Mouse (Mus musculus) liver, adult 2 months (tissue): ENCODE measurements at regions not wholly inside any gene's neighbourhood (a gene's known extent, or its start where the extent isn't known, plus 50 kb on each side); places are given as distances from the start of the nearest gene placed in this dataset.

Source experiments
- DNase-seq: peaks from one replicate; pipeline ENCODE4 v3.0.0-alpha.2; 2011; ENCODE audit warnings: low read depth, low spot score; ENCODE audit errors: extremely low read depth
- H3K27ac ChIP-seq: fragments of 200-500 bp; replicated peaks from 2 replicates; pipeline ENCODE4 v1.5.1; 2012; ENCODE audit warnings: low read depth, mild to moderate bottlenecking, control low read depth, inconsistent platforms, low read length; ENCODE audit not compliant: insufficient read depth
- H3K27me3 ChIP-seq: fragments of 200-500 bp; 2 replicates; pipeline ENCODE4 v1.6.1; 2012; ENCODE audit warnings: mild to moderate bottlenecking, moderate library complexity, low read length, inconsistent platforms; ENCODE audit not compliant: control insufficient read depth, insufficient read depth
- H3K36me3 ChIP-seq: fragments of 200-500 bp; 2 replicates; pipeline ENCODE4 v1.6.1; 2012; ENCODE audit warnings: low read length, inconsistent platforms; ENCODE audit not compliant: control insufficient read depth, insufficient read depth
- H3K4me1 ChIP-seq: fragments of 200-500 bp; 2 replicates; pipeline ENCODE4 v1.6.1; 2011; ENCODE audit warnings: low read length; ENCODE audit not compliant: control insufficient read depth, insufficient read depth
- H3K4me3 ChIP-seq: fragments of 200-500 bp; 2 replicates; pipeline ENCODE4 v1.5.1; 2011; ENCODE audit warnings: low read depth, mild to moderate bottlenecking, control low read depth, low read length, moderate library complexity; ENCODE audit not compliant: insufficient read depth
- H3K79me2 ChIP-seq: fragments of 200-500 bp; 2 replicates; pipeline ENCODE4 v1.6.1; 2012; ENCODE audit warnings: inconsistent platforms, mild to moderate bottlenecking, low read length, moderate library complexity; ENCODE audit not compliant: control insufficient read depth, insufficient read depth
- H3K9ac ChIP-seq: fragments of 200-500 bp; 2 replicates; pipeline ENCODE4 v1.6.1; 2012; ENCODE audit warnings: low read depth, mild to moderate bottlenecking, control low read depth, inconsistent platforms, low read length
- CTCF ChIP-seq: fragments of 200-500 bp; IDR thresholded peaks from 2 replicates; pipeline ENCODE4 v1.5.1; 2011; ENCODE audit warnings: low read depth, low read length, control low read depth
- POLR2A ChIP-seq: fragments of 200-500 bp; IDR thresholded peaks from 2 replicates; pipeline ENCODE4 v1.6.1; 2011; ENCODE audit warnings: low read length, control low read depth; ENCODE audit not compliant: insufficient read depth; ENCODE audit errors: extremely low read depth
- WGBS: fragments of 180-500 bp; shearing (Covaris S2); methylation state at CpG from one replicate; pipeline ENCODE4 v1.1.7; 2018; 5-methylcytosine and 5-hydroxymethylcytosine counted together

- TF ChIP-seq CTCF, result no peak
- TF ChIP-seq POLR2A, result no peak
- Histone ChIP-seq H3K79me2 (no peaks in the 10 kb centered on the region), H3K4me3 (no peak overlapping the region), H3K27ac (no peak overlapping the region), H3K4me1 (no peaks in the 10 kb centered on the region), H3K27me3 (no peaks in the 10 kb centered on the region), H3K36me3 (no peaks in the 10 kb centered on the region), H3K9ac (no peak overlapping the region)
- DNase-seq, result no peak
- 97% methylated on average over 4 of the region's 4 CpGs for WGBS
Measured at GRCm38 (mm10) chr10:37404933-37405332, 266.2 kb upstream of the Marcks start.

DNA sequence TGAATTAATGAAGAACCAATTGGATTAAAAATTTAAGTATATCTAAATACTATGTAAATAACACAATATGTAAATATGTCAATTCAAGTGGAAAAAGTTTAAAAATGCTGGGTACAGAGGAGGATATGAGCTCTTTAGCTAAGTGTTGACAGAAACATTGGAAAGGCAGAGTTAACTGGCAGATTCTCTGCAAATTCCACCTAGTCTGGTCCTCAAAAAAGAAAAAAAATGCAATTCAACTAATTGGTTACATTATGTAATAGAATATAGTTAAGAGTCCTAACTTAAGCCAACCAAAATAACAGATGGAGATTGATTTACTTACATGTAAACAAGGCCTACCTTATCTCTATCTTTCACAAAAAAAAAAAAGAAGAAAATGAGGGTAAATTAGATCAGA is 265.7 kb upstream of the Marcks start:
- H3K9ac ChIP-seq, result no peak overlapping the region
- TF ChIP-seq POLR2A (no peak), CTCF (no peak)
- DNase-seq, result no peak
- no peaks in the 10 kb centered on the region for H3K36me3 ChIP-seq
- no peaks in the 10 kb centered on the region for H3K27me3 ChIP-seq
- no peaks in the 10 kb centered on the region for H3K79me2 ChIP-seq
- no peaks in the 10 kb centered on the region for H3K4me1 ChIP-seq
- H3K4me3 ChIP-seq, result no peak overlapping the region
- no peak overlapping the region for H3K27ac ChIP-seq

DNA sequence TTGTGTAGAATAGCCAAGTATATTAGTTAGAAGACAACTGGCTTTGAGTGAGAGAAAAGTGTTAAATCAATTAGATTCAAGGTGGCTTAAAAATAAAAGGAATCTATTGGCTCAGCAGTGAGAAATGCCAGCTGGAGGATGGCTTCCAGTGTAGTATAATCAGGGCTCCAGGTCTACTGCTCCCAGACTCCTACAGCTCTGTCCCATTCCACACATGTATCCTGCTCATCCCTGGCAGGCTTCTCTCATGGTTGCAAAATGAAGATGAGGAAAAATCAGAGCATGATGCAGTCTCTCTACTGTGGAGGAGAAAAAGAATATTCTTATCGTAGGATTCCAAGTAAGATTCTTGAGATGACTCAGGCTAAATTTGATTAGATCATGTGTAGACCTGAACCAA is 263.7 kb upstream of the Marcks start:
- no peaks in the 10 kb centered on the region for H3K4me1 ChIP-seq
- no peak for DNase-seq
- no peaks in the 10 kb centered on the region for H3K79me2 ChIP-seq
- H3K9ac ChIP-seq, result no peak overlapping the region
- no peak overlapping the region for H3K4me3 ChIP-seq
- no peaks in the 10 kb centered on the region for H3K27me3 ChIP-seq
- no peaks in the 10 kb centered on the region for H3K36me3 ChIP-seq
- H3K27ac ChIP-seq, result no peak overlapping the region
- 98% methylated on average over 1 of the region's 1 CpGs for WGBS
- TF ChIP-seq CTCF, result no peak
- TF ChIP-seq POLR2A, result no peak

GRCm38 (mm10) chr10:37400991-37401390 is 262.3 kb upstream of the Marcks start:
- no peaks in the 10 kb centered on the region for H3K36me3 ChIP-seq
- TF ChIP-seq CTCF (no peak), POLR2A (no peak)
- no peak overlapping the region for H3K9ac ChIP-seq
- H3K79me2 ChIP-seq, result no peaks in the 10 kb centered on the region
- H3K27ac ChIP-seq, result peak overlapping the region; percentile 63; the same call in 1 of the 2 replicates
- H3K27me3 ChIP-seq, result no peaks in the 10 kb centered on the region
- no peaks in the 10 kb centered on the region for H3K4me1 ChIP-seq
- DNase-seq, result no peak
- WGBS, result 83% methylated on average over 1 of the region's 1 CpGs
- no peak overlapping the region for H3K4me3 ChIP-seq

- Histone ChIP-seq H3K4me1 (no peaks in the 10 kb centered on the region), H3K79me2 (no peaks in the 10 kb centered on the region), H3K9ac (no peak overlapping the region), H3K27me3 (no peaks in the 10 kb centered on the region), H3K36me3 (no peaks in the 10 kb centered on the region), H3K27ac (peak overlapping the region; percentile 35; the same call in 1 of the 2 replicates), H3K4me3 (no peak overlapping the region)
- WGBS, result 75% methylated on average over 4 of the region's 4 CpGs
- DNase-seq, result peak; percentile 52
- TF ChIP-seq CTCF, result no peak
- no peak for TF ChIP-seq POLR2A
Measured at GRCm38 (mm10) chr10:37400379-37400778, 261.7 kb upstream of the Marcks start.

- TF ChIP-seq CTCF, result no peak
- TF ChIP-seq POLR2A, result no peak
- 15% methylated on average over 18 of the region's 18 CpGs for WGBS
- Histone ChIP-seq H3K9ac (no peak overlapping the region; the same call in 1 of the 2 replicates), H3K4me3 (peak overlapping the region; percentile 1; the same call in 1 of the 2 replicates), H3K4me1 (no peaks in the 10 kb centered on the region), H3K27me3 (no peaks in the 10 kb centered on the region), H3K79me2 (no peaks in the 10 kb centered on the region), H3K36me3 (no peaks in the 10 kb centered on the region), H3K27ac (peak overlapping the region; percentile 19)
- DNase-seq, result peak; percentile 17
Measured at GRCm38 (mm10) chr10:37397271-37397991, 258.7 kb upstream of the Marcks start.
